Mouse (Mus musculus): ENCODE measurements at regions not wholly inside any gene's neighbourhood (a gene's known extent, or its start where the extent isn't known, plus 50 kb on each side); places are given as distances from the start of the nearest gene placed in this dataset.

- no peak overlapping the region for H3K27ac ChIP-seq
- 54% methylated on average over 6 of the region's 6 CpGs for WGBS
- no peak overlapping the region for H3K4me3 ChIP-seq
- no peaks in the 10 kb centered on the region for H3K9me3 ChIP-seq
- H3K4me1 ChIP-seq (replicated peaks): no peaks in the 10 kb centered on the region
- H3K9ac ChIP-seq: no peak overlapping the region
- no peaks in the 10 kb centered on the region for H3K36me3 ChIP-seq
- H3K27me3 ChIP-seq: no peaks in the 10 kb centered on the region
- peak; percentile 90 for ATAC-seq (ENCODE audit: low FRiP score)
- no peak overlapping the region for H3K4me2 ChIP-seq
Measured at GRCm38 (mm10) chrX:14273628-14274337, 62.8 kb downstream of the H2al1n start.

- no peaks in the 10 kb centered on the region for H3K9me3 ChIP-seq
- no peak for ATAC-seq (ENCODE audit: low FRiP score)
- no peak overlapping the region for H3K4me3 ChIP-seq
- 60% methylated on average over 2 of the region's 2 CpGs for WGBS
- no peaks in the 10 kb centered on the region for H3K36me3 ChIP-seq
- H3K27ac ChIP-seq: no peak overlapping the region
- no peak overlapping the region for H3K4me2 ChIP-seq
- H3K4me1 ChIP-seq (replicated peaks): no peaks in the 10 kb centered on the region
- no peak overlapping the region for H3K9ac ChIP-seq
- no peaks in the 10 kb centered on the region for H3K27me3 ChIP-seq
Measured at GRCm38 (mm10) chrX:14279312-14279711, 68.4 kb downstream of the H2al1n start.

GRCm38 (mm10) chrX:14279736-14280135 is 68.8 kb downstream of the H2al1n start:
- ATAC-seq (ENCODE audit: low FRiP score): no peak
- no peak overlapping the region for H3K27ac ChIP-seq
- no peaks in the 10 kb centered on the region for H3K27me3 ChIP-seq
- no peak overlapping the region for H3K4me3 ChIP-seq
- no peak overlapping the region for H3K4me2 ChIP-seq
- no peaks in the 10 kb centered on the region for H3K4me1 ChIP-seq (replicated peaks)
- no peaks in the 10 kb centered on the region for H3K9me3 ChIP-seq
- H3K36me3 ChIP-seq: no peaks in the 10 kb centered on the region
- H3K9ac ChIP-seq: no peak overlapping the region

GRCm38 (mm10) chrX:14294890-14295289 is 83.9 kb downstream of the H2al1n start:
- no peaks in the 10 kb centered on the region for H3K4me1 ChIP-seq (replicated peaks)
- no peak overlapping the region for H3K4me2 ChIP-seq
- no peaks in the 10 kb centered on the region for H3K27me3 ChIP-seq
- no peaks in the 10 kb centered on the region for H3K9me3 ChIP-seq
- ATAC-seq (ENCODE audit: low FRiP score): no peak
- H3K4me3 ChIP-seq: no peak overlapping the region
- 91% methylated on average over 6 of the region's 6 CpGs for WGBS
- H3K27ac ChIP-seq: no peak overlapping the region
- no peaks in the 10 kb centered on the region for H3K36me3 ChIP-seq
- no peak overlapping the region for H3K9ac ChIP-seq

GRCm38 (mm10) chrX:14302125-14302524 is 91.2 kb downstream of the H2al1n start:
- Histone ChIP-seq H3K4me3 (no peak overlapping the region), H3K27ac (no peak overlapping the region), H3K9ac (no peak overlapping the region), H3K4me1 (replicated peaks) (no peaks in the 10 kb centered on the region), H3K36me3 (no peaks in the 10 kb centered on the region), H3K27me3 (no peaks in the 10 kb centered on the region), H3K9me3 (no peaks in the 10 kb centered on the region), H3K4me2 (no peak overlapping the region)
- ATAC-seq (ENCODE audit: low FRiP score): no peak
- WGBS: 64% methylated on average over 1 of the region's 1 CpGs

DNA sequence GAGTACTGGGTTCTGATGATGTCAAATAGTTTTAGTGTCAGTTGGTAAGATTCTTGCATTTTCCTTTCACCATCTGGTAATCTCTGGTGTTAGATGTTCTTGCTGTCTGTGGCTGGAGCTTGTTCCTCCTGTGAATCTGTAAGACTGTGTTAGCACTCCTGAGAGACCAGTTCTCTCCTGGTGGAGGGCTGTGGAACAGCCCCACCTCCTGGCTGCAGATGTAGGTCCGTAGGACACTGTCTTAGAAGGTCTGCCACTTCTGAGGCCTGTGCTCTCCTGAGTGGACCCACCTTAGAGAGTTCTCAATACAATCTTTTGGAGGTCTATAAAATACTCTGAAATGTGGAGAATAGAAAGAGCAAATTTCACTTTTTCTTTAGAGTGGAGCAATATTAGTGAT is 101.8 kb downstream of the H2al1n start:
- ATAC-seq (ENCODE audit: low FRiP score): no peak
- Histone ChIP-seq H3K27ac (no peak overlapping the region), H3K36me3 (no peaks in the 10 kb centered on the region), H3K4me1 (replicated peaks) (no peaks in the 10 kb centered on the region), H3K9ac (no peak overlapping the region), H3K9me3 (no peaks in the 10 kb centered on the region), H3K4me3 (no peak overlapping the region), H3K27me3 (no peaks in the 10 kb centered on the region), H3K4me2 (no peak overlapping the region)
- WGBS: 55% methylated on average over 1 of the region's 1 CpGs

DNA sequence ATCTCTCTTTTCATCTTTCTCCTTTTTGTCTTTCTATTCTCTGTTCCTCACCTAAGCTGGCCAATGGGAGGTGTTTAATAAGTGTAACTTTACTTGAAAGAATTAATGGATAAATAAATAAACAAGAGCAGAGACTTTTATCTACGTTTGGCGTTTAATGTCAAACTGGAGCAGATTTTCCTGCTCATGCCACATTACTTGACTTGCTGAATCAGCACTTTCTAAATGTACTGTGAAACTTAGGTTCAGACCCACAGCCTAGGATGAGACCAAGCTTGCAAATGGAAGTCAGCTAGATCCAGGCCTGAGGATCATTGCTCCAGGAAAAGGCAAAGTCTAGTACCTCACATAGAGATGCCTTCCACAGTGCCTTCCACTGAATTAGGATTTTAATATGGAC is 141.5 kb downstream of the H2al1n start:
- H3K36me3 ChIP-seq: no peaks in the 10 kb centered on the region
- 84% methylated on average over 2 of the region's 2 CpGs for WGBS
- no peak for ATAC-seq (ENCODE audit: low FRiP score)
- no peak overlapping the region for H3K27ac ChIP-seq
- H3K4me3 ChIP-seq: no peak overlapping the region
- no peaks in the 10 kb centered on the region for H3K9me3 ChIP-seq
- no peak overlapping the region for H3K4me2 ChIP-seq
- no peaks in the 10 kb centered on the region for H3K27me3 ChIP-seq
- H3K9ac ChIP-seq: no peak overlapping the region
- no peaks in the 10 kb centered on the region for H3K4me1 ChIP-seq (replicated peaks)

- no peaks in the 10 kb centered on the region for H3K36me3 ChIP-seq
- H3K27ac ChIP-seq: no peak overlapping the region
- no peak overlapping the region for H3K9ac ChIP-seq
- ATAC-seq (ENCODE audit: low FRiP score): no peak
- 87% methylated on average over 3 of the region's 3 CpGs for WGBS
- no peaks in the 10 kb centered on the region for H3K27me3 ChIP-seq
- H3K4me2 ChIP-seq: no peak overlapping the region
- H3K4me1 ChIP-seq (replicated peaks): no peaks in the 10 kb centered on the region
- H3K9me3 ChIP-seq: no peaks in the 10 kb centered on the region
- no peak overlapping the region for H3K4me3 ChIP-seq
Measured at GRCm38 (mm10) chrX:14353366-14353765, 142.4 kb downstream of the H2al1n start.

DNA sequence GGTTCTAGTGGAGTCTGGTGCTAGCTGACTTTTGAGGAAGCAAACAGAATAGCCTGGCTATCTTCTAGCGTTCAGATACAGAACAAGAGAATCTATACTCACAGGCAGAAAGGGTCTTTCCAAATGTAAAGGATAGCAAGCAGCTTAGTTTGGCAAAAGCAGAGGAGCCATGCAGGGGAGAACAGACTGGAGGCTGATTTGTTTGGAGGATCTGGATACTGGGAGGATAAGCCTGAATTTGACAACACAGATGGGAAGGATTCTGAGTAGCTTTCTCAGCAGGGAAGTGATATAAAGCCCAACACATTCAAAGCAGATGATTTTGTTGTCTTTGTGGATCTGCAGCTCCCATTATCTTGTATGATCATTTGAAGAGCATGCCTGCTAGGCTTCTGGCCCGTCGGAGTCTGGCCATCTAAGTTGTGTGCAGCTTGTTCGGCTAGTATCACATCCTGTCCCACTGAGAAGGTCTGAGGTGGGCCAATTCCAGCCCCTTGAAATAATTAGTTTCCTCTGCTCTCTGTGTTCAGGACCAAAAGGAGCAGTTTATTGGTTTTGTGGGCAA is 145.6 kb downstream of the H2al1n start:
- Histone ChIP-seq H3K4me3 (no peak overlapping the region), H3K9me3 (no peaks in the 10 kb centered on the region), H3K27ac (no peak overlapping the region), H3K4me1 (replicated peaks) (no peaks in the 10 kb centered on the region), H3K9ac (no peak overlapping the region), H3K36me3 (no peaks in the 10 kb centered on the region), H3K4me2 (no peak overlapping the region), H3K27me3 (no peaks in the 10 kb centered on the region)
- ATAC-seq (ENCODE audit: low FRiP score): no peak
- WGBS: 78% methylated on average over 4 of the region's 4 CpGs
